Mouse (Mus musculus): ENCODE measurements at regions not wholly inside any gene's neighbourhood (a gene's known extent, or its start where the extent isn't known, plus 50 kb on each side); places are given as distances from the start of the nearest gene placed in this dataset.
"Not testable (repeated sequence)": the region's sequence is repeated elsewhere in the genome, so short reads cannot be mapped to it uniquely, and the experiment has no call there.

- not testable (repeated sequence) for DNase-seq (ENCODE audit: low spot score in 2 of 2)
Measured at GRCm38 (mm10) chr16:21102033-21102432, 51.8 kb downstream of the Teddm3 start.

DNA sequence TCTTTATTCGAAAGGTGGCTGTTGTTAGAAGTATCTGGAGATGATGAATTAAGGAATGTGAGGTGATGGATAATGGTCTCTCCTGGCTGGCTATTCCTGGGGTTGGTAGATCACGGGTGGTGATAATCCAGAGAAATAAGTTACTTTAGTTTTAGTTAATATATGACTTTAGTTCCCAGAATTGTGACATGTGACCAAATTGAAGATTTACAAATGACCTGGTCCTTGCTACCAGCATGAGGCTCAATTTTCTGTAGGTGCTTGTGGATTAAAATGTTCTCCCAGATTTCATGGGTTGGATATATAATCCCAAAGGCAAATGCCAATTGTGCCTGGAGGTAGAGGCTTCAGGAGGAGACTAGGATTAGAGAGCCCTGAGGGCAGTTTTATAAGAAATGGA is 53.7 kb downstream of the Teddm3 start:
- not testable (repeated sequence) for DNase-seq (ENCODE audit: low spot score in 2 of 2)

- no peak for DNase-seq (ENCODE audit: low spot score in 2 of 2)
Measured at GRCm38 (mm10) chr16:21074779-21075148, 79.0 kb downstream of the Teddm3 start.

DNA sequence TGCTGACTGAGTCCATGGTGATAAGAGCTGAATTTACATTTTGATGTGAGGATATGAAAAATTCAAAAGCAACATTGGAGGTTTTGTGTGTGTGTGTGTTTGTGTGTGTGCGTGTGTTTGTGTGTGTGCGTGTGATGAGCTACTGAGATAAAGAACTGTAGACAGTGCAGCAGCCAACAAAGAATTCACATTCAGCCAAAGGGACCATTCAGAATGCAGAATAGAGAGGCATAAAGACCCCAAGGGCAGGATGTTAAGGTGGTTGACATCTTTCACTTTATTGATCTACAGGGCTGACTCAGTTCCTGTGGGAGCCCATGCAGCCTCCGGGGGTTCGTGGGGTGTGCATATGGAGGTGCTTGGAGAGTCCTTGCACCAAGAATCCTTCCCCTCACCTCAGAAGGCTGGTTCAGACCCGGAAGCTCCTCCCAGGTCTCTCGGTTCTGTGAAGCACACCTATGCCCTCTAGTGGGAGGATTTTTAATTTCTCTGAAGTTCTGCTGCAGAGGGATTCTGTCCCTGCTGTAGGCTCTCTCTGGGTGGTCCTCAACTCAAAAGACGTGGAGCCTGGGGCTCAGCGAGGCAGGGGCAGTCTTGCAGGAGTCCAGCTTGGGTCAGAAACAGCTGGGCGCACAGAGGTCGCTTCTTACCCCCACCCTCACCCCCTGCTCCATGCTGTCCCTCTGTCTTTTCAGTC is 79.6 kb downstream of the Teddm3 start:
- DNase-seq (ENCODE audit: low spot score in 2 of 2): not testable (repeated sequence)

DNA sequence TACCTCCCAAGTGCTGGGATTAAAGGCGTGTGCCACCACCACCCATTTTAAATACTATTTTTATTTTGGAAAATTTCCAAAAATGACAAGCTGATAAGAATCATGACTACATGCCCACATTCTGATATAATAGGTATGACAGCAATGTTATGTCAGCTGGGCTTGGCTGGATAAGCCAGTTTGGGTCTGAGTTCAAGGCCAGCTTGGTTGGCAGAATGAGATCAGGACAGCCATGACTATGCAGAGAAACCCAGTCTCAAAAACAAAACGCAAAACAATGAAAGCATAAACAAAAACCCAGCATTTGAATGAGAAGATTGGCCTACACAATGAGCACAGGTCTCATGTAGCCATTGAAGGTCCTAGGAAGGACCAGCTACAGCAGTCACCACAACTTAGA is 93.6 kb downstream of the Teddm3 start:
- DNase-seq (ENCODE audit: low spot score in 2 of 2): no peak

GRCm38 (mm10) chr16:21054772-21055171 is 99.0 kb downstream of the Teddm3 start:
- no peak for DNase-seq (ENCODE audit: low spot score in 2 of 2)

DNA sequence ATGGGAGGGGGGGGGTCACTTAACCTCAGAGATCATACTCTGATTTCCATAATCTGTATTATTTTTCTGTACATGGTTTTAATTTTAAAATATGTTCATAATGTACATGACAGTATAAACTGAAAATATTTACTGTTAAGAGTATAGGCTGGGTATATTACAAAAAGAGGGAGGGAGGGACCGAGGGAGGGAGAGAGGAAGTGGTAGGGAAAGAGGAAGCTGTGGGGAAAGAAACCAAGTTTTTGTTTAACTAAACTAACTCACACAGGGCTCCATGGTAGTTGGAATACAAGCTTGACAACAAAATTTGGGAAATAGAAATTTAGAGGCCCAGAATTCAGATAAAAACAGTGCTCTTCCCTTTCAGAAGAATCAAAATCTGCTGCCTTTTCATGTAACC is 131.7 kb downstream of the Teddm3 start:
- DNase-seq (ENCODE audit: low spot score in 2 of 2): not testable (repeated sequence)

GRCm38 (mm10) chr16:21004871-21005270 is 148.9 kb downstream of the Teddm3 start:
- no peak for DNase-seq (ENCODE audit: low spot score in 2 of 2)

- DNase-seq (ENCODE audit: low spot score in 2 of 2): no peak
Measured at GRCm38 (mm10) chr16:21001126-21001525, 152.7 kb downstream of the Teddm3 start.

- DNase-seq (ENCODE audit: low spot score in 2 of 2): no peak
Measured at GRCm38 (mm10) chr16:20990524-20990923, 163.3 kb downstream of the Teddm3 start.

DNA sequence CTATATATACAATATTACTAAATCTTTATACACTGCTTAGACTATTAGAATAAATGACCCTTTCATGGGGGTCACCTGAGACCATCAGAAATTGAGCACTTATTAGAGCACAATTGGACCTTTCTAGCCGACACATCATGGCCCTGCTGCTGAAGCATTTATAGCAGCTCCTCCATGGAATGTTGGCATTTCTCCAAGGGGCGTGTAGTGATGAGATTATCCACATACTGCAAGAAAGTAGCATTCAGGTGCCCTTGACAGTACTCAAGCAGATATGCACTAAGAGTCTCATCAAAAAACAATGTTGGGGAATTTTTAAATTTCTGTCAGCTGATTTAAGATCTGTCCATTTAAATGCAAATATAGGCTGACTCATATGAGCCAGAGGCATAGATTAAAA is 178.4 kb downstream of the Teddm3 start:
- no peak for DNase-seq (ENCODE audit: low spot score in 2 of 2)

GRCm38 (mm10) chr16:20972442-20972841 is 181.4 kb downstream of the Teddm3 start:
- DNase-seq (ENCODE audit: low spot score in 2 of 2): no peak

GRCm38 (mm10) chr16:20958905-20959304 is 194.9 kb downstream of the Teddm3 start:
- DNase-seq (ENCODE audit: low spot score in 2 of 2): no peak

DNA sequence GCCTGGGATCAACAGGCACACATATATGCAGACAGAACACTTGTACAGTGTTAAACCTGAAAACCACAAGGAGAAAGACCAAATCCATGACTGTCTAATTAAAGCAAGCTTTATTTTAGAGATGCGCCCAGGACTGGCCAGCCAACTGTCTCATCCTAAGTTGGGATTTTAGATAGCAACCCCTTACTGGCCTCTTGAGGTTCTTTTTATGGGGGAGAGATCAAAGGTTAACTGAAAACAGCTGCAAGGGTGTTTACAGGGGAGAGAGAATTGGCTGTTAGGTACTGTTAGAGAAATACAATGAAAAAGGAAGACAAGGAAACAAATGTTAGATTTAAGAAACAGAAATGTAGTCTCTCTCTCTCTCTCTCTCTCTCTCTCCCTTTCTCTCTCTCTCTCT is 202.4 kb upstream of the Thpo start:
- DNase-seq (ENCODE audit: low spot score in 2 of 2): no peak

GRCm38 (mm10) chr16:20934846-20935245 is 200.5 kb upstream of the Thpo start:
- not testable (repeated sequence) for DNase-seq (ENCODE audit: low spot score in 2 of 2)

GRCm38 (mm10) chr16:20930003-20930402 is 195.7 kb upstream of the Thpo start:
- not testable (repeated sequence) for DNase-seq (ENCODE audit: low spot score in 2 of 2)

DNA sequence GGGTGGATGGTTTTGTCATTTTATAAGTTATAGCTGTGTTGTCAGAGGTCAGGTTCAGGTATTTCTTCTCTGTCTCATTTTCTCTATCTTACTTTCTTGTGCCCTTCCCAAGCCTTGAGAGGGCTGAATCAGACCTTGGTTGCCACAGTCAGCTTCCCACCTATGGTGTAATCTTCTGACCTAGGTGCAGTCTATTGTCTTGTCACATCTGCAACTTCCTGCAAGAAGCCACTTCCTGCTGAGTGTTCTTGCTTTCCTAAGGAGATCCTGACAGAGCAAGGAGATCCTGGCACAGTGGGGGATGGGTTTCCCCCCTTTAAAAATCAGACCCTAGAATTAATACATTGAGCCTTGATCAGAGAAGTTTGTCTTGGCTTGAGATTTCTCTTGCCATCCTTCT is 191.5 kb upstream of the Thpo start:
- DNase-seq (ENCODE audit: low spot score in 2 of 2): not testable (repeated sequence)

- not testable (repeated sequence) for DNase-seq (ENCODE audit: low spot score in 2 of 2)
Measured at GRCm38 (mm10) chr16:20910864-20911263, 176.6 kb upstream of the Thpo start.

GRCm38 (mm10) chr16:20908467-20909351 is 174.4 kb upstream of the Thpo start:
- not testable (repeated sequence) for DNase-seq (ENCODE audit: low spot score in 2 of 2)

DNA sequence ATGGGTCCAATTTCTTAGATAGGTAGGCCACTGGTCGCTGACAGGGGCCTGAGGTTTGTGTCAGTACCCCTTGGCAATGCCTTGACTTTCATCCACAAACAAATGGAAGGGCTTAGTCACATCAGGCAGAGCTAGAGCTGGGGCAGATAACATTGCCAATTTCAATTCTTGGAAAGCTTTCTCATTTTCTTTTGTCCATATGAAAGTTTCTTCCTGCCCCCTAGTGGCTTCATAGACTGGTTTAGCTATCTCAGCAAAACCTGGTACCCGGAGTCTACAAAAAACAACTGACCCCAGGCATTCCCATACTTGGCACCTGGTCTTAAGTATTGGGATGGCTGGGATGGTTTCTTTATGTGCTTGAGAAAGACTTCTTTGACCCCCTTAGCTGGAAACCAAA is 161.4 kb upstream of the Thpo start:
- no peak for DNase-seq (ENCODE audit: low spot score in 2 of 2)

DNA sequence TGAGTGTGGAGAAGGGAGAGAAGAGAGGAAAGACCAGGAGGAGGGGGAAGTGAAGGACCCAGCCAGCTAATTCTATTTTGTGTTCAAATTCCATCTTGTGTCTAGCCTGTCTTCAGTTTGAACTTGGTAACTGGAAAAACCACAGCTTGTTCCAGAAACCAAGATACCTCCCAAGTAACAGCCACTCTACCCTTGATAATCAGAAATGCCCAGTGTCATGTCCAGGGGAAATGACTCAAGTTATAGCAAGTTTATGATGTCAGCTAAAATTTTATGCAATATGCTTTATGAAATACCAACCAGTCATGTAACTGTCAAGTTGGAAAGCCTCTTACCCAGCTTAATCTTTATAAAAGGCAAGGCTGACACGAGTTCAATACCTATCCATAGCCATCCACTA is 137.4 kb upstream of the Thpo start:
- DNase-seq (ENCODE audit: low spot score in 2 of 2): no peak

DNA sequence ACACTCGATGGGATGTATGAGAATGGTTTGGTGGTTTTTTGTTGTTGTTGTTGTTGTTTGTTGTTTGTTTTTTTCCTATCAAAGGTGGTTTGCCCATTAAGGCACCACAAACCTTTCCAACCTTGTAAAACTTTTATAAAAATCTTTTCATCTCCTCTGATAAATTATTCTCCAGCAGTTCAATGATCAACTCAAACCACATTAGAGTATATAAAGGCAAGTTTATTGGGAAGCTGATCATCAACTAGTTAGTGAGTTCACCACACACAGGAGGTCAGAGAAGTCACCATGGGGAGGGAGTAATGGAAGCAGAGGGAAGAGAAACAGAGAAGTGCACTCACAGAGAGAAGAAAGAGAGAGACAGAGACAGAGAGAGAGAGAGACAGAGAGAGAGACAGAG is 132.5 kb upstream of the Thpo start:
- no peak for DNase-seq (ENCODE audit: low spot score in 2 of 2)

GRCm38 (mm10) chr16:20861256-20861655 is 126.9 kb upstream of the Thpo start:
- DNase-seq (ENCODE audit: low spot score in 2 of 2): no peak

All from spleen, postnatal 10 days (tissue).